Mouse (Mus musculus) adrenal gland, adult (tissue): ENCODE measurements at regions not wholly inside any gene's neighbourhood (a gene's known extent, or its start where the extent isn't known, plus 50 kb on each side); places are given as distances from the start of the nearest gene placed in this dataset.
A peak's percentile ranks its signal among the peaks of the same experiment; 100 is the strongest.

Experiments
- DNase-seq, 2 experiments: peaks; one replicate each; pipeline ENCODE4 v3.0.0; 2022 to 2023; ENCODE audit warnings: low spot score in 1 of 2; ENCODE audit not compliant: inconsistent age in 2 of 2

DNA sequence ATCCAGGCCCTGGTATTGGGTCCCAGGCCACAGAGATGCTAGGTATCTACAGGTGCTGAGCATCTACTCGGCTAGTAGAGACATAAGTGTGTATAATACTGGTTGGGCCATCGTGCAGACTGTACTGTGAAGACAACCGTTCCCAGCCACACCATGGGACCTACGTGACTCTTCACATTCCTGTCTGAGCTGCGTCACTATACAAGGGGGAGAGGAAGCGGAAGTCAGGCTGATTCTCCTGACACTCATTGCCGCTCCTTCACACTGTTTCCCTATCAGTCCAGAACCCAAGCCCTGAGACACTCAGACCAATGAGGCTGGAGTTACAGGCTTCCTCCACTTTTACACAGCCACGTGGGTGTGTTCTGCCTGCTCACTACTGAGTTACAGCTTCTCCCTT, 181.1 kb downstream of the Ly86 start:
- DNase-seq, result no peak

DNA sequence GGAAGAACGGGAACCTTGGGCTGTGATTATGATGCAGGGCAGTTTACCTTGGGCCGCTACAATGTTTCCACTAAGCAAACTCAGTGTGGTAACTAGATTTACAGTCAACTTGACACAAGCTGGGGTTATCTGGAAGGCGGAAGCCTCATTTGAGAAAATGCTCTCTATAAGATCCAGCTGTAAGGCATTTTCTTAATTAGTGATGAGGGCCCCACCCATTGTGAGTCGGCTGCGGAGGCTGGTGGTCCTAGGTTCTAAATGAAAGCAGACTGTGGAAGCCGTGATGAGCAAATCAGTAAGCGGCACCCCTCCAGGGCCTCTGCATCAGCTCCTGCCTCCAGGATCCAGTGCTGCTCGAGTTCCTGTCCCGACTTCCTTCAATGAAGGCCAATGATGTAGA, 183.4 kb downstream of the Ly86 start:
- peak in 1 of 2 experiments; percentile 77 for DNase-seq

DNA sequence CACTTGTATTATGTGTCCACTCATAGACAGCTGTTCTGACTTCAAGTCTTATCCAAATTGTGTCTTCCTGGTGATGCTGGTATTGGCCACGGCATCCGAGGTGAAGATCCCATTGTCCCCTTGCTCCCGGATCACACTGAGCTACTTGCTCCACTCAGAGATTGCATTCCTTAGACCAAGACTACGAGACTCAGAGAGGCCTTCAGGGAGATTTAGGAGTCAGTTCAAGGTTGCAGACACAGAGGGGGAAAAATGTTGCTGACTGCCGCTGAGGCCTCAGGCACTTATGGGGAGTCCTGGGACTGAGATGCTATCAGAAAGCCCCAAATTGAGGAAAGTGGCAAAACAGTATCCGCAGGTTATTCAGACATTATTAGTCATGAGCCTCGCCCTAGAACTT, 183.9 kb downstream of the Ly86 start:
- DNase-seq, result peak; percentile 65 to 86

DNA sequence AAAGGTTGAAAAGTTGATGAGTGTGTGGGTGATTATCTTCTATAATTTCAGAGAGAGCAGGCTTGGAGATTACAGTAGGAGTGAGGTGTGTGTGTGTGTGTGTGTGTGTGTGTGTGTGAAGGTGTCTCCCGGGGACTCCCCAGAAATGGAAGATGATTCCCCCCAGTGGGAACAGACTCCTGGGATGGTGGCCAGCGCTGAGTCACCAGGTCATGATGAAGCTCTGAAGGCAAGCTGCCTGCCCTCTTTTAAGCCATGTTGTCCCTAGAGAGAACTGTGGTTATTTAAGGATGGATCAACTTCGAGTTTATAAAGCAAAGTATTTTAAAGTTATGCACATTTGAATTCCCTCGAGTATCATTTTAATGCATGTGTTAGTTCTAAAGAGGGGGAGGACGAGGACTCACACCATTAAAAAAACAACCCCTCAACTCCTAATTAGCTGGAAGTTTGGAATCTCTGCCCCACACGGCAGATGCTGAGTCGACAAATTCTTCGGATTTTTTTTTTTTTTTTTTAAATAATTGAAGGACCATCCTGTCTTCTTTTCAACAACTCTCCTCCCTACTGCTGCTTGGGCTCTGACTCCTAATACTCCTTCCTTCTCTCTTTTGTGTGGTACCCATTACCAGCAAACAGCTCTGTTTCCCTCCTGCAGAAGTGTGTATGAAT, 186.6 kb downstream of the Ly86 start:
- peak; percentile 68 to 74 for DNase-seq

DNA sequence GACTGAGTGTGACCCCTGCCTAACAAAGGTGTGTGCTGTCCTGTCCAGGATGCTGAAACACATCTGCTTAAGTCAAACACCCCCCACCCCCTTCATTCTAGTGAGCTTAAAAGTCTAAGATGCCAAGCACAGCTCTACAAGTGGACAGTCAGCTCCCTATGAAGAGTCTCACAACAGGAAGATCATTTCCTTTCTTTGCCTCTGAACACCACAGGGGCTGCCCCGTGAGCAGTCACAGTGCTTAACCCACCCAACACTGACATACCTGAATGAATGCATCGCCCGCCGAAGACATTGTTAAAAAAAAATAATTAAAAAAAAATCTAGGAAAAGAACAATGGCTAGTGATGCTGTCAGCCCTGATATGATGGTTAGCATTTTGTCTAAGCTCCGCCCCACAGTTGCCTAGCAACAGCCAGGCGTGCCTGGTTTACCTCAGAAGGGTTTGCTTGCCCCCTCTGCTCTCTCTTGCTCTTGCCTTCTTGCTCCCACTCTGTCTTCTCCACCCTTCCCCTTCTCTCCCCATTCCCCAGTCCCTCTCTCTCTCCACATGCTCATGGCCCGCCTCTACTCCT, 187.7 kb downstream of the Ly86 start:
- no peak for DNase-seq

DNA sequence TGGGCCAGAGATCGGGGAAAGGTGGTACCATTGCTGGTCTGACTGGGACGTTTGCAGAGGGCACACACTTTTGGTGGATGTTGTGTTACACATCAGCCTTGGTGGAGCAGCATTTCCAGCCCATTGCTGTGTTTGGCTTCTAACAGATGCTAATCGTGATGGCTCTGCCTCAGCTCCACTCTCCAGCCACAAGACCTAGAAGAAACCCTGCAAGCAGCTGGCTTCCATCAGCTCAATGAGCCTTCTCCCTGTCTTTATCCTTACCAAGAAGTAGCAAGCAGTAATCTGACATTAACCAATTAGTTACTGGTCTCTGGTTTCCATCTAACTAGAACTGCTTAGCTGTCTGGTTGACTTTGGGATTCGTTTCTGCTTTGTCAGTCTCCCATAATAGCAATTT, 188.8 kb downstream of the Ly86 start:
- DNase-seq, result no peak

DNA sequence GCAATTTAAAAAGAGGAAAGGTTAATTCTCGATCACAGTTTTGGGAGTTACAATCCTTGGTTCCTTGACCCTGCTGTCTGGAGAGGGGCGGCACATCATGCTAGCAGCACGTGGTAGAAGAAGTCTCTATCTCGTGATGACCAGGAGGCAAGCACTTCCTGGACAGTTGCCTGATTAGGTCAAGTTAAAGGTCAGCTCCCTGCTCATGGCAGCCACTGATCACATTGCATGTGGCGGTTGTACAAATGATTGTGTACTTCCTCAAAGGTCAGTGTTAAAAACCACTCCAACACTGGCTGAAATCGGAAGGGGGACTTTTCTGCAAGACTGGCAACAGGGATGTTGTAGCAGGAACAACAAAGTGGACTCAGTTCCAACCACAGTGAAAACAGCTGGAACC, 192.3 kb downstream of the Ly86 start:
- peak in 1 of 2 experiments; percentile 75 for DNase-seq

DNA sequence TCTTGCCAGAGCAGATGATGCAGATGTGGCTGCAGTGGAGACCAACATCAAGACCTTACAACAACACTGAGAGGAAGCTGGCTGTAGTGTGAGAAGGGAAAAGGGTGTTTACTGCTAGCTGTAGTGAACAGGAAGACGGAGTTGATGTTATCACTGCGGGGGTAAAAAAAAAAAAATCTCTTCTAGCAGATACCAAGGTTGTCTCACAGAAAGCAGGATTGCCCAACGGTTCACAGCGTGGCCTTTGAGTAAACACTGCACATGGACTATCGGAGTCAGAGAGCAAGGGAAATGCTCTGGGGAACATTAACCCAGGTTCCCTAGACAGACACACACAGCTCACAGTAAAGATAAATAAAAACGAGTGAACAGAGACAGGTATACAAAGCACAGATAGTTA, 192.8 kb downstream of the Ly86 start:
- DNase-seq, result peak in 1 of 2 experiments; percentile 84

DNA sequence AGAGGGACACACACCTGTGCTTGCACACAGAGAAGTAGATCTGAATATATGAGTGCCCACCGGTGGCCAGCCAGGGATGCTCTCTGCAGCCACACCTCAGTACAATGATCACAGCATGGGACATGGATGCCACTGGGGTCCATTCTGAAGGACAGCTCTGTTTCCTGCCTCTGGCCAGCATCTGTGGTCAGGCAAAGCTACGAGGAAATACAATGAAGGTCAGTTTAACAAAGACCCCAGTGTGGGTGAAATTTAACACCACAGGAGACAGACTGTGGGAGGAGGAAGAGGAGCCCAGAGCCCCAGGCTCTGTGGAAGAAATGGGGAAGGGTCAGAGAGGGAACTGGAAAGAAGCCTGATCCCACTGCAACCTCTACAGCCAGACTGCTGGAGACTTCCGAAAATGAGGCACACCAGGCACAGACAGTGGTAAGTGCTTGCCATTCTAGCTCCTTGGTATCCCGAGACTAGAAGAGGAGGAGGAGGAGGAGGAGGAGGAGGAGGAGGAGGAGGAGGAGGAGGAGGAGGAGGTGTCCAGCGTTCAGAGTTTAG, 196.0 kb downstream of the Ly86 start:
- no peak for DNase-seq

DNA sequence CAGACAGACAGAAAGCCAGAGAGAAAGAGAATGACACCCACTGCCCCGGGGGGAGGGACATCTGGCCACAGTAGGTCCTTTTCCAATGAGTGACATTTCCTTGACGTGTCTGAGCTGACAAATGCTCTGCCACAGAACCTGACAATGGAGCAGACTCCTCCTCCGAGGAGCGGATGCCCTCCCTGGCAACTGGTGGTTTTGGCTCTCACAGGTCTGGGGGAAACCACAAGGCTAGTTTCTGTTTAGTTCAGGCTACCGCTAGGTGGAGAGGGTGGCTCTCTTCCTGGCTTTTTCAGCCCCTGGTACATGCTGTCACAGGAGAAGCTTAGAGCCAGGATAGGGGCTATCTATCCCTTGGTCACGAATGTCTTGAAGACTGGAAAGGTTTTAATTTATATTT, 196.7 kb downstream of the Ly86 start:
- DNase-seq, result peak; percentile 68 to 88

DNA sequence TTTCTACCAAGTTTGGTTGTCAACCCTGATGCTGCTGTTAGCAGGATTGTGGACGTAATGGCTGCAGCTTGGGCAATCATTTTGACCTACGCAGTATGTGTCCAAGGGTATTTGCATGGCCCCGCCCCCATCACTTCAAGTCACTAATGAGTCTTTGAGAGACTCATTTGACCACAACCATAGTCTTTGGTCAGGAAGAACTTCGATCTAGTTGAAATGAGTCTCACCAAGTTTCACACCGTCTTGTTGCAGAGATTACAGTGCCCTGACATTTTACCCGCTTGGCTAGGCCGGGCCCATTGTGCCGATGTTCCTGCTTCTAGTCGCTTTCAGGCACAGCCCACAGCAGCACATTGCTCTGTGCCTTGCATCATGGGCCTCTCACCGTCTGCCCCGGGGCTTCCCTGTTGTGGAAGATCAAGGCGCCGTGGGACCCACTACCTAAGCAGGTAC, 197.8 kb downstream of the Ly86 start:
- DNase-seq, result peak in 1 of 2 experiments; percentile 69

DNA sequence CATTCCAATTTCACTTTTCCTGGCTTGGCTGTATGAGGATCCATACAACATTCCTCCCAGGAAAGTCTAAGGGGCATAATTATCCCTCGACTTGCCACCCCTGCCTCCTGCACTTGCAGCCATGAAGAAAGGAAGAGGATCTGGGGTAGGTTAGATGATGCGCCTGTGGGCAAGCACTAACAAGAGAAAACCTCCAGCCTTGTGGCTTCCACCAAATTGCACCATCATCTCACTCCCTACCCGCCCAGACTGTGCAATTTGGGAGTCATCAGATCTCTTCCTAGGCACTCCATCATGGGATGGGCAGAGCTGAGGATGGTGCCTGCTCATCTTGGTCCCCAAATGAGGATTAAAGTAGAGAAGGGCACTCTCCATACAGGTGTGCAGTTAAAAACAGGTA, 198.8 kb downstream of the Ly86 start:
- no peak for DNase-seq

DNA sequence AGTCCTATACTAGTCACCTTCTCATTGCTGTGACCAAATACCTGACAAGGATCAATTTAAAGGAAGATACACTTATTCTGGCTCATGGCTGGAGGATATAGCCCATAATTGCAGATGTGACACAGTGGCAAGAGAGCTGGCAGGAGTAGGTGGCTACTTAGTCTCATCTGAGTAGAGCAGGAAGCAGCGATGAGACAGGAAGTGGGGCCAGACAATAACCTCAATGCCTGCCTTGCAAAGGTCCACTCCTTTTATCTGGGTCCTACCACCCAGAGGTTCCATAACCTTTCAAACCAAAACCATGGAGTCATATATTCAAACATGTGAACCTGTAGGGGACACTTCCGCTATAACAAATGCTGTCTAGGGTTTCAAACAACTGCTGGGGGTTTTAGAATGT, 199.7 kb downstream of the Ly86 start:
- no peak for DNase-seq

DNA sequence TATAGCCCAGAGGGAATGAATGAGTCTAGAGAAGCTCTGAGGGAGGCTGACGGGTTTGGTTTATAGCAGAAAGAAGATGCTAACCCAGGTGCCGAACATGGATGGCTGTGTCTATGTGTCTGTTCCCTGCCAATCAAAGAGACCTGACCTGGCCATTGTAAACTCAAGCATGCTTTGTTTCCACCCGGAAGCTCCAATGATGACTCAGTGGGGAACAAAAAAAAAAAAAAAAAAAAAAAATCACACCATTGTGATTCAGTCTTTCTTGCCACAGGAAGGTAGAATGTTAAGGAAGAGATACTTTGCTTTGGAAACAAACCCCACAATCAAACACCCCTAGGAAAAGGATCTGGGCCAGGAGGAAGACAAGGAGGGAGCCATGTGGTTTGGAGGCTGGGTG, 201.5 kb downstream of the Ly86 start:
- DNase-seq, result no peak

DNA sequence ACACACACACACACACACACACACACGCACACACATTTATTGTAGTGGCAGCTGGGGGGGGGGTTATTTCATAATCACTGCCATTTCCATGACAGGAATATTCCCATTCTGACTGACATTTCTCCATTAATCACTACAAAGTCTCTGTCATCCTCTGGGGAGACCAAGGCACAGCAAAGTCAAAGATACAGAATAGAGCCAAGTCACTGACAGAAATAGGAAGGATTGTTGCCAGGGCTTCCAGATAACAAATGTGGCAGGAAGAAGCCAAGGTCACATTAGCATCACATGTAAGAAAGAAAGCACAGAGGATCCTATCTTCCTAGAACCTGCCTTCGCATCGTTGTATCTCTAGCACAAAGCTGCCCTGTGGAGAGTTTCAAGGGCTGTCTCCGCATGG, 205.6 kb downstream of the Ly86 start:
- DNase-seq, result peak in 1 of 2 experiments; percentile 61

DNA sequence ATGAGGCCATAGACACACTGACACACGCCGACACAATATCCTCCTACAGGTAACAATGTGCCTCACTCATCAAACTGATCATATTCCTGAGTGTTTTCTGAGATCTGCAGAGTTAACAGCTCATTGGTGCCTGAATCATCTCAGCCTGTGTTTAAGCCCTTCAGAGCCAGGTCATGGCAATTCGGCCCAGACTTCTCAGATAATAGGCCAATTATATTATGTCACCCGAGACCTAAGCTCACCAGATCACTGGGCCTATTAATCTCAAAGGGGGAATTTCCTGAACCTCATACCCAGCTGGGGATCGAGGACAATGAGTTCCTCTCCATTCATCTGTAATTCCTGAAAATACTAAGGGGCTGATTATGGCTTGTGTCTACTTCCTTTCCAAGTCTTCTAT, 208.4 kb downstream of the Ly86 start:
- DNase-seq, result peak in 1 of 2 experiments; percentile 73

DNA sequence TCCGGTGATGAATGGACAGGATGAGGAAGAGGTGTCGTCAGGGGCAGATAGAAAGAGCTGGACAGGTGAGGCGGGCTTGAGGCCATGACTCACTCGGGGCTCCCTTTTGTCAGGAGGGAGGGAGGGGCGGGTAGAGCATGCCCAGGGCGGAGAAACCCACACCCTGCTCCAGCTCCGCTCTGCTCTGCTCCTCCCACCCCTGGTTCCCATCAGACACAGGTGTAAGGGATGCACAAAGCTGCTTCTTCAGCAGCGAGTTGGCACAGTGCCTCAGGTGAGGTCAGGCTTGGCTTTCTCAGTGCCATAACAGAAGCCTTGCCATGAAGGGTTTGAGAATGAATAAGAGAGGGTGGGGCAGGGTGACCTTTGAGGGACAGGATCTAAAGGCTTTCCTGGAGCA, 212.2 kb downstream of the Ly86 start:
- no peak for DNase-seq

DNA sequence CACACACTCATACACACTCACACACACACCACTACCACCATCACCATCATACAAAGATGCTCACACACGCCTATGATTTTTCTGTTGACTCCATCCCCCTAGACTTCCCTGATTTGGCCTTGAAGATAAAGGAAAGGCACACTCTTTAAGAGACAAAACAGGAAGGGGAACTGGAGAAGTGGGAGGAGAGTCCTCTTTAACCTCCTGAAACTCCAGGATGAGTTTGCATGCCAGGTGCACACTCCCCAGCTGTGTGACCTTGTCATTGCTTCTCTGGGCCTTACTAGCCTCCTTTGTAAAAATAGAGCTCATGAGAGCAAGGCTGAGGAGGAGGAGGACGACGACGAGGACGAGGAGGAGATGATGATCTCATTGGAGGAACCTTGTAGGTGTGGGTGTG, 212.8 kb downstream of the Ly86 start:
- no peak for DNase-seq

DNA sequence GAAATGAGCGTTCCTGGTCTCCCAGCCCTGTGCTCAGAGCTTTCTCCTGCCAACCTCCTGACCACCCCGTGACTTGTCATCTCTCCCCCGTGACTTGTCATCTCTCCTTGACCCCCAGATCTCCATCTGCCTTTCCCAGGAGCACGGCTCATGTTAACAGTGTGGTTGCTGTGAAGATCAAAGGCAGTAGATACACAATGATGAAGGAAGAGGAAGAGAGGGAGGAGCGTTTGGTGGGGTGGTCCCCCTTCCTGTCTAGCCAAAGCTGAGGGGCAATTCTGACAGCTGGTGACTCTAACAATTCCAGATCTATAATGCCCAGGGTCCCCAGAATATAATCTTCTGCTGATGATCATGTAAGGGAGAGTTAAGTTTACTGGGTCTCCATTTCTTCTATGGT, 214.0 kb downstream of the Ly86 start:
- DNase-seq, result peak in 1 of 2 experiments; percentile 53

DNA sequence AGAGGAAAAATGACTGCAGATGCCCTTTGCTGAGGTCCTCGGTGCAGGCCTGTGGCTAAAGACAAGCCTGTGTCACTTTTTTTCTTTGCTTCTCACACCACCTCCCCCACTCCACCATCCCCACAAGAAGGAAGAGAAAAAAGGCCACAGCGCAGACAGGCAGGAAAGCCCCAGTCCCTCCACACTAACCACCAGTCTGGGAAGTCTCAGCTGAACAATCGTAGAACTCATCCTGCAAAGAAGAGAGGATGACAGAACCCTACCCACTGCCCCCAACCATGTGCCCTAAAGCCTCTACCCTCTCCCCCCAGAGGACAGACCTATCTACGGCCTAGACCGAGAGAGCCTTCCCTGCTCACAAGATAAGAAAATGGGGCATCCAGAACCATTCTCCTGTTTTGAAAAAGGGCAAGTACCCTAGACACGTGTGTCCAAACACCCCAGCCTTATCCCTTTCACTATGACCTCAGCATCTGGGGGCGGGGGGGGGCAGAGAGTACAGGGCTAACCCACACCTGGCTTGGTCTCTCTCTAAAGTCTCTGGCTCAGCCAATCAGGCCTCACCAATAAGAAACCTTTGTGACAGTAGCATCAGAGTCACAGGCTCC, 214.8 kb downstream of the Ly86 start:
- peak in 1 of 2 experiments; percentile 56 for DNase-seq

DNA sequence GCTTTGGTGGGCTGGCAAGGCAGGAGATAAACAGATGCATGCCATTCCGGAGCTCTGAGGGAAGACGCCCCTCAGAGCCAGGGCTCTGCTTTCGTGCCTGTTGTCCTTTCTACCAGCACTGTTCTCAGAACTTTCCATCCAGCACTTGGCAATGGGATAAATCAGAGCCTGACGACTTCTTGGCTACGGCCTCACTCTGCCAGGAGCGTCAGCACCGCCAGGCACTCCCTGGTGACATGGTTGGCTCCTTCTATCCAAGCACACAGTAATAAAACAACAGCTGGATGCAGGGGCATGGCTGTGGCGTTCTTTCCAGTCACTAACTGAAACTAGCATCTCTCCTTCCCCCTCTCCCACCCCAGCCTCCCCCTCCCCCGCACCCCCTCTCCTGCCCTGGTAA, 215.4 kb downstream of the Ly86 start:
- DNase-seq, result peak; percentile 81 to 90

DNA sequence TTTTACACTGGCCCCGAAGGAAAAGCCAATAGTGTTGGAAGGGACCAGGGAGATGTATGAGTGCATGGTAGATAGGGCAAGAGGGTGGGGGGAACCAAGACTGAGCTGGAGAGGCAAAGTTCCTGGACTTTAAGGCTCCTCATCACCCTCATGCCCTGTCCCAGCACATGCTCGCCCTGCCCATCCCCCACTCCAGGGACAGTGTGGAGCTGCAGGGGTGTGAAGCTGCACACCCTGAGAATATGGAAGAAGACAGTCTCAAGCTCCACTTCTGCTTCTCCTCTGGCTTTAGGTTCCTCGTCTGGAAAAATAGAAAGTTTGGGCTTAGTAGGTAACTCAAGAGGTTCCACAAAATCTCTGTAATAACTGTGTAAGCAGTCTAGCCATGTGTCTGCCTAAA, 215.8 kb downstream of the Ly86 start:
- peak; percentile 42 to 64 for DNase-seq
